Mouse (Mus musculus) lung, embryonic 14.5 days (tissue): ENCODE data around the gene Borcs6. TPM values are rescaled to one million over a fixed set of nuclear protein-coding genes. Genes with fewer than 3 reads are reported as not detected.
A peak's percentile ranks its signal among the peaks of the same experiment; 100 is the strongest.
"Not testable (repeated sequence)": the region's sequence is repeated elsewhere in the genome, so short reads cannot be mapped to it uniquely, and the experiment has no call there.

Experiments
- ATAC-seq: fragments of 200-750 bp; cut with Nextera tagmentation; 2 replicates; pipeline ENCODE4 v1.8.0; 2017; ENCODE audit warnings: mild to moderate bottlenecking, moderate TSS enrichment, moderate library complexity; ENCODE audit not compliant: insufficient read depth
- DNase-seq: peaks from one replicate; pipeline ENCODE4 v3.0.0-alpha.2; 2015
- H3K27ac ChIP-seq: fragments of 300-500 bp; sonication (generic); 2 replicates; pipeline ENCODE4 v1.5.1; 2014; ENCODE audit warnings: low read depth, mild to moderate bottlenecking, moderate library complexity
- H3K27me3 ChIP-seq: fragments of 300-500 bp; sonication (generic); 2 replicates; pipeline ENCODE4 v1.6.1; 2014; ENCODE audit warnings: low read length, control low read depth; ENCODE audit not compliant: insufficient read depth
- H3K36me3 ChIP-seq: fragments of 300-500 bp; sonication (generic); 2 replicates; pipeline ENCODE4 v1.6.1; 2014; ENCODE audit warnings: control low read depth; ENCODE audit not compliant: insufficient read depth
- H3K4me1 ChIP-seq: fragments of 300-500 bp; sonication (generic); 2 replicates; pipeline ENCODE4 v1.6.1; 2014; ENCODE audit warnings: antibody characterized with exemption, control low read depth; ENCODE audit not compliant: insufficient read depth
- H3K4me2 ChIP-seq: fragments of 300-500 bp; sonication (generic); 2 replicates; pipeline ENCODE4 v1.6.1; 2014; ENCODE audit warnings: mild to moderate bottlenecking
- H3K4me3 ChIP-seq: fragments of 300-500 bp; sonication (generic); 2 replicates; pipeline ENCODE4 v1.5.1; 2014; ENCODE audit warnings: low read depth, low read length
- H3K9ac ChIP-seq: fragments of 300-500 bp; sonication (generic); 2 replicates; pipeline ENCODE4 v1.6.1; 2014
- H3K9me3 ChIP-seq: fragments of 300-500 bp; sonication (generic); 2 replicates; pipeline ENCODE4 v1.6.1; 2016; ENCODE audit warnings: low read depth, low read length, control low read depth
- CTCF ChIP-seq: IDR thresholded peaks from 2 replicates; pipeline ENCODE4 v1.5.1; 2016; ENCODE audit warnings: antibody characterized with exemption, low read depth
- WGBS: fragments of 180-500 bp; shearing (Covaris S2); extraction: QIAGEN DNeasy Blood & Tissue Kit; methylation state at CpG from one replicate; pipeline ENCODE4 v1.1.7; 2014; 5-methylcytosine and 5-hydroxymethylcytosine counted together
- polyA plus RNA-seq: library from polyadenylated mRNA; unstranded; fragments of >200 nt; fragmentation: Nextera tagmentation; extraction: Ambion mirVana; gene quantifications from 2 replicates; pipeline ENCODE4 v1.2.1, GENCODE M21; 2014

Gene Borcs6
- polyA plus RNA-seq, 1 experiment from 2014 or later: 9.5 TPM

DNA sequence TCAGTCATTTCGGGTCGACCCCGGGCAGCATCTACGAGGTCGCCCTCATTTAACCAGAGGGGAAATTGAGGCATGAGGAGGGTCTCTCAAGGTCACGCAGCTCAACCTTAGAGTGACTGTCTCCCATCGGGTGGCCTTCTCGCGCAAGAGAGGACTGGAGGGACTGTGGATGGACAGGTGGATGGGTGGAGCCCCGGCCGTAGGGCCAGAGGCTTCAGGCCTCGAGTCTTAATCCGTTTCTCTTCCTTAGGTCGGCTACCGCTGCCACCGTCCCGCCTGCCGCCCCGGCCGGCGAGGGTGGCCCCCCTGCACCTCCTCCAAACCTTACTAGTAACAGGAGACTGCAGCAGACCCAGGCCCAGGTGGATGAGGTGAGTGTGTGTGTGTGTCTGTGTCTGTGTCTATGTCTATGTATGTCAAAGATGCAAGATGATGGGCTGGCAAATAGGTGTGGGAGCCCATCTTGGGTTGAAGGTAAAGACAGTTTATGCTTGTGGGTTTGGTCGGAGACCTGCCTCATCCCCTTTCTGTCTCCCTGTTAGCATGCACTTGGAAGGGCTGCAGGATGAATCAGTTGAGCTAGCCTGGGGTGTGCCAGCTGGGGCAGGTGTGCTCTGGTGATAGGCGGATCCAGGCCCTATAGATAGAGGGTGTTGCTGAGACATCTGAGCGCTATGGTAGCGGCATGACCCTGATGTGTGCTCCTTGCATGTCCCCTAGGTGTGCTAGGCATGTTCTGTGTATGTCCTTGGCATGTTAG, 29.5 kb downstream of the Borcs6 start:
- 9% methylated on average over 25 of the region's 25 CpGs for WGBS
- Histone ChIP-seq H3K36me3 (peaks cover 35% of the 10 kb centered on the region), H3K27ac (peak overlapping the region; percentile 92), H3K4me1 (peaks cover 8% of the 10 kb centered on the region), H3K27me3 (no peaks in the 10 kb centered on the region), H3K9me3 (no peaks in the 10 kb centered on the region), H3K4me3 (peak overlapping the region; percentile 100), H3K4me2 (peak overlapping the region; percentile 92), H3K9ac (peak overlapping the region; percentile 99)
- no peak for DNase-seq
- TF ChIP-seq CTCF: no peak
- 0 out of 2 replicates have a peak, but pooled peaks have one; percentile 7 for ATAC-seq

- ATAC-seq (no peak), DNase-seq (no peak)
- Histone ChIP-seq H3K27me3 (no peaks in the 10 kb centered on the region), H3K36me3 (peaks cover 35% of the 10 kb centered on the region), H3K4me3 (peak overlapping the region; percentile 100), H3K9ac (peak overlapping the region; percentile 99), H3K4me2 (peak overlapping the region; percentile 92), H3K27ac (no peak overlapping the region), H3K4me1 (peaks cover 8% of the 10 kb centered on the region), H3K9me3 (no peaks in the 10 kb centered on the region)
- WGBS: 85% methylated on average over 12 of the region's 12 CpGs
- no peak for TF ChIP-seq CTCF
These were observed 30.2 kb downstream of the Borcs6 start for GRCm38 (mm10) chr11:69089616-69090290.

DNA sequence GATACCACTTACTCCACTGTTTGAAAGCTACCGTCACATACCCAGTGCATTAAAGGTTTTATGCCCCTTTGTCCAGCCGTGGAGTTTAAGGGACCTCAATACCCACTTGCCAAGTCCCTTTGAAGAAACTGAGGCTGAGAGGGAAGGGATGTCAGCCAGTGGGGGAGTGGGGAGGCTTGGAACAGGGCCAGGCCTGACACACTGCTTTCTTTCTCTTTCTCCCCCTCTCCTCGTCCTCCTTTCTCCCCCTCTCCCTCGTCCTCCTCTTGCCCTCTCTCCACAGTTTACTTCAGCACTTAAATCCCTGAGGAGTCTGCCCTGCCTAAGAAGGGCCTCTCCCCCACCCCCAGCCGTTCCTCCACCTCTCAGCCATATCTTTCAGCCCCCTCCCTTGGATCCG, 30.9 kb downstream of the Borcs6 start:
- Histone ChIP-seq H3K9me3 (no peaks in the 10 kb centered on the region), H3K27ac (no peak overlapping the region), H3K4me2 (peak overlapping the region; percentile 92), H3K4me3 (no peak overlapping the region), H3K36me3 (peaks cover 35% of the 10 kb centered on the region), H3K4me1 (peaks cover 8% of the 10 kb centered on the region), H3K27me3 (no peaks in the 10 kb centered on the region), H3K9ac (no peak overlapping the region)
- ATAC-seq: no peak
- no peak for TF ChIP-seq CTCF
- DNase-seq: no peak
- WGBS: 47% methylated on average over 6 of the region's 6 CpGs

- DNase-seq (no peak), ATAC-seq (no peak)
- 58% methylated on average over 7 of the region's 7 CpGs for WGBS
- Histone ChIP-seq H3K9ac (no peak overlapping the region), H3K4me3 (no peak overlapping the region), H3K36me3 (peaks cover 35% of the 10 kb centered on the region), H3K4me1 (peaks cover 17% of the 10 kb centered on the region), H3K9me3 (no peaks in the 10 kb centered on the region), H3K27ac (no peak overlapping the region), H3K27me3 (no peaks in the 10 kb centered on the region), H3K4me2 (no peak overlapping the region)
- no peak for TF ChIP-seq CTCF
These were observed 32.3 kb downstream of the Borcs6 start for GRCm38 (mm10) chr11:69091566-69092385.

- Histone ChIP-seq H3K27ac (no peak overlapping the region), H3K4me1 (peaks cover 19% of the 10 kb centered on the region), H3K27me3 (no peaks in the 10 kb centered on the region), H3K9ac (no peak overlapping the region), H3K4me3 (no peak overlapping the region), H3K36me3 (peaks cover 35% of the 10 kb centered on the region), H3K9me3 (no peaks in the 10 kb centered on the region), H3K4me2 (no peak overlapping the region)
- TF ChIP-seq CTCF: peak; percentile 88
- 10% methylated on average over 3 of the region's 3 CpGs for WGBS
- no peak for ATAC-seq
- peak; percentile 90 for DNase-seq
These were observed 32.9 kb downstream of the Borcs6 start for GRCm38 (mm10) chr11:69092386-69092751.

DNA sequence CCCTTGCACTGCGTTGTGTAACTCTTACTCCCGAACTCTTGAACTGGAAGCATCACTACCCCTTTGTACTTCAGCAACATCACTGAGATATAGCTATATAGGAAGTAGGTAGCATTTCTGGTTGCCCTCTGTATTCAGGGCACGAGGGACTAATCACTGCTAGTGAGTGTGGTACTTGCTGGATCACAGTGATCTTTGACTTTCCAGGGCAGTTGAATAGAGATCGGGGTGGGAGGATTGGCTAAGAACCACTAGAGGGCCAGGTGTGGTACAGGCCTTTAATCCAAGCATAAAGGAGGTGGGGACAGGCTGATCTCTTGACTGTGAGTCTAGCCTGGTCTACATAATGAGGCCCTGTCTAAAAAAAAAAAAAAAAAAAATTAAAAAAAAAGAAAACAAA, 33.4 kb downstream of the Borcs6 start:
- no peak overlapping the region for H3K9ac ChIP-seq
- no peaks in the 10 kb centered on the region for H3K27me3 ChIP-seq
- no peaks in the 10 kb centered on the region for H3K9me3 ChIP-seq
- peaks cover 35% of the 10 kb centered on the region for H3K36me3 ChIP-seq
- H3K27ac ChIP-seq: no peak overlapping the region
- ATAC-seq (no peak), DNase-seq (no peak)
- H3K4me3 ChIP-seq: no peak overlapping the region
- WGBS: 83% methylated on average over 4 of the region's 4 CpGs
- no peak for TF ChIP-seq CTCF
- no peak overlapping the region for H3K4me2 ChIP-seq
- peaks cover 24% of the 10 kb centered on the region for H3K4me1 ChIP-seq

DNA sequence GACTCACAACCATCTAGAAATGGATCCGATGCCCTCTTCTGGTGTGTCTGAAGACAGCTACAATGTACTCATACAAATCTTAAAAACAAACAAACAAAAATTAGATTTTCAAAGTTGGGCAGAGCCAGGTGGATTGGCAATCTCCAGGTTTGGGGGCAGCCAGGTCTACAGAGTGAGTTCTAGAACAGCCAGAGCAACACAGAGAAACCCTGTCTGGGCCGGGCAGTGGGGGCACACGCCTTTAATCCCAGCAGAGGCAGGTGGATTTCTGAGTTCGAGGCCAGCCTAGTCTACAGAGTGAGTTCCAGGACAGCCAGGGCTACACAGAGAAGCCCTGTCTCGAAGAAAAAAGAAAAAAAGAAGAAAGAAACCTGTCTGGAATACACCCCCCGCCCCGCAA, 34.3 kb downstream of the Borcs6 start:
- ATAC-seq, H3K27me3 ChIP-seq, DNase-seq, H3K9ac ChIP-seq, H3K4me3 ChIP-seq, H3K9me3 ChIP-seq: not testable (repeated sequence)
- Histone ChIP-seq H3K27ac (peak overlapping the region; percentile 93), H3K36me3 (peaks cover 35% of the 10 kb centered on the region), H3K4me1 (peaks cover 30% of the 10 kb centered on the region), H3K4me2 (peak overlapping the region; percentile 97; the same call in 1 of the 2 replicates)
- WGBS: 86% methylated on average over 7 of the region's 7 CpGs
